Mouse (Mus musculus): ENCODE measurements around the gene Opcml. TPM values are rescaled to one million over a fixed set of nuclear protein-coding genes. Genes with fewer than 3 reads are reported as not detected.
A peak's percentile ranks its signal among the peaks of the same experiment; 100 is the strongest.

Opcml gene
- polyA plus RNA-seq, 1 experiment from 2014 or later, result 88.6 TPM

DNA sequence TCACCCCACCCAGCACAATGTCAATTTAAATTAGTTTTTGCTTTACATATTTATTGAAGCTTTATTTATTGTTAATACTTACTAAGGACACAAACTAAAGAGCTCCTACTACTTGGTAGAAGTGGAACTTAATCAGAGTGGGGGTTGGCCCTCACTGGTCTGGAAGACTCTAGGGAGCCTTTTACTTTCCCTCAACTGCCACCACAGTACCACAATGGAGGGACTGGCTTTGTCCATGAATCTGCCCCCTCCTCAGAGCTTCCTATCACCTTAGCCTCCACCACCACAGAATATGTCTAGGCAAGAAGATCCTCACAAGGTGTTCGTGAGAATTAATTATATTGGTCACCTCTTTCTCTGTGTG is 465.3 kb downstream of the Opcml start:
- Histone ChIP-seq H3K9ac (replicated peaks; ENCODE audit: low read depth, low read length) (no peak overlapping the region), H3K36me3 (ENCODE audit: control insufficient read depth, insufficient read depth) (no peaks in the 10 kb centered on the region), H3K27me3 (replicated peaks; ENCODE audit: control insufficient read depth, insufficient read depth, low read length) (no peaks in the 10 kb centered on the region), H3K4me3 (replicated peaks; ENCODE audit: low read length) (no peak overlapping the region), H3K4me1 (replicated peaks; ENCODE audit: control insufficient read depth, insufficient read depth, low read length) (peaks cover 19% of the 10 kb centered on the region), H3K4me2 (ENCODE audit: low read length) (no peak overlapping the region), H3K27ac (ENCODE audit: low read length) (peak overlapping the region; percentile 28; the same call in 1 of the 2 replicates), H3K9me3 (ENCODE audit: control insufficient read depth, low read length) (no peaks in the 10 kb centered on the region)
- 65% methylated on average over 1 of the region's 1 CpGs for WGBS
- ATAC-seq, result peak; percentile 64

DNA sequence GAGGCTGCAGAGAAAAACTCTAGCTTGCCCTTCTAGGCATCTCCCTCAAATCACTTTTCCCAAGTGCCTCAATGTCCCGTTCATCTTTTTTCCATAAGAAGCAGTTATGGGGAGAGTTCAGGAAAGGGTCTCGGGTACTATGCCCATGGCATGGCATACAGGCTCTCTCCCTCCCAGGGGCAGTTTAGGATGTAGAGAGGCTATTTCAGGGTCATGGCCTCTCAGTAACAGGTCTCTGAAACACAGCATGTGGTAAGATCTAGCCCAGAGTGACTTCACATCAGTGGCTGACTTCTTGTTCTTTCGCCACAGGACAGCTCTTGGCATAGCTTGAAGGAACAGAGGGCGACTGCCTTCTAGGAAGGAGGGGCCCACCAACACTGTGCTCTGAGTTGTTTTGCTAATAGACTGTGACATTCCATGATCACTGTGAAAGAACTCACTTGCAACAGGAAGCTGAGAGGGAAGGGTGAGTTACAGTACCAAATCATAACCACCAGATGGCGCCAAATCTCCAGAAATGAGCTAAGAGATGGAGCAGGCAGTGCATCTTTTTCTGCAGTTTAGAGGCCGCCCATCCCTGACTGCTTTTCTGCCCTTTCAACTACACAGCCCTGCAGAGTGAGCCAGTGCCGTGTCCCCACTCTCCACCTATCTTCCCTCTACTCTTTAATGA is 470.6 kb downstream of the Opcml start:
- no peak overlapping the region for H3K27ac ChIP-seq (ENCODE audit: low read length)
- no peaks in the 10 kb centered on the region for H3K27me3 ChIP-seq (replicated peaks; ENCODE audit: control insufficient read depth, insufficient read depth, low read length)
- 27% methylated on average over 7 of the region's 7 CpGs for WGBS
- peak; percentile 89 for ATAC-seq
- H3K36me3 ChIP-seq (ENCODE audit: control insufficient read depth, insufficient read depth), result no peaks in the 10 kb centered on the region
- no peak overlapping the region for H3K4me3 ChIP-seq (replicated peaks; ENCODE audit: low read length)
- H3K4me2 ChIP-seq (ENCODE audit: low read length), result no peak overlapping the region
- H3K4me1 ChIP-seq (replicated peaks; ENCODE audit: control insufficient read depth, insufficient read depth, low read length), result peaks cover 7% of the 10 kb centered on the region
- no peak overlapping the region for H3K9ac ChIP-seq (replicated peaks; ENCODE audit: low read depth, low read length)
- H3K9me3 ChIP-seq (ENCODE audit: control insufficient read depth, low read length), result no peaks in the 10 kb centered on the region

DNA sequence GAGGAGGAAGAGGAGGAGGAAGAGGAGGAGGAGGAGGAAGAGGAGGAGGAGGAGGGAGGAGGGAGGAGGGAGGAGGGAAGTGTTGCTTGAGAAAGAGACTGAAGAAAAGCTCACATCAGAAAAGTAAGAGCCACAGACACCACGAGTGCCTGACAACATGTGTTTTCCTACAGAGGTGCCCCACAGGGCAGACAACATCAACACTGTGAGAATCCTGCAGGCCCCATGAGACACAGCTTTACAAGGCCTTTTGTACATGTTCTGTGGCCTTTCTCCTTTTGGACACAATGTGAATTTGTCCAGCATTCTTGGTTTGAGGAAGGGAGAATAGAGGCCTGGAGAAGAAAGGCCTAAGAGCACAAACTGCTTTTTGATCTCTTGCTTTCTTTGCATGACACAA is 471.4 kb downstream of the Opcml start:
- 50% methylated on average over 1 of the region's 1 CpGs for WGBS
- H3K27ac ChIP-seq (ENCODE audit: low read length), result no peak overlapping the region
- no peaks in the 10 kb centered on the region for H3K36me3 ChIP-seq (ENCODE audit: control insufficient read depth, insufficient read depth)
- ATAC-seq, result no peak
- no peak overlapping the region for H3K4me2 ChIP-seq (ENCODE audit: low read length)
- H3K4me1 ChIP-seq (replicated peaks; ENCODE audit: control insufficient read depth, insufficient read depth, low read length), result peaks cover 3% of the 10 kb centered on the region; the same call in 1 of the 2 replicates
- no peaks in the 10 kb centered on the region for H3K27me3 ChIP-seq (replicated peaks; ENCODE audit: control insufficient read depth, insufficient read depth, low read length)
- H3K9ac ChIP-seq (replicated peaks; ENCODE audit: low read depth, low read length), result no peak overlapping the region
- no peaks in the 10 kb centered on the region for H3K9me3 ChIP-seq (ENCODE audit: control insufficient read depth, low read length)
- no peak overlapping the region for H3K4me3 ChIP-seq (replicated peaks; ENCODE audit: low read length)

DNA sequence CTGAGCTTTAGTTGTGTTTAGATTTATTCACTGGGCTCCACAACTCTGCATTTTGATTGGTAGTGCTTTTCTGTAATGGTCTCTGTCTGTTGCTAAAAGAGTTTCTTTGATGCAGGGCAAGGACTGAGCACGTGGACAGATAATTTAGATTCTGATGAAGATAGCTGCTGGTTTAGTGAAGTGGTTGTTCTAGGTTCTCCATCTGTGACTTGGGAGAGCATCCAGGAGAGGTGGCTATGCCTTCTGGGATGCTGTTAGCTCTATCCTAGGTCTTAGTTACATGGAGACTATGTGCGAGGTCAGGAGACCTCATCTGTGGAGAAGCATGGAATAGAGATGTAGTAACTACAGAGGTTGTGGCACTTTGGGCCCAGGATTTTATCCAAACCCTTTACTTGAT is 472.3 kb downstream of the Opcml start:
- no peaks in the 10 kb centered on the region for H3K27me3 ChIP-seq (replicated peaks; ENCODE audit: control insufficient read depth, insufficient read depth, low read length)
- H3K4me2 ChIP-seq (ENCODE audit: low read length), result no peak overlapping the region
- H3K9ac ChIP-seq (replicated peaks; ENCODE audit: low read depth, low read length), result no peak overlapping the region
- H3K27ac ChIP-seq (ENCODE audit: low read length), result no peak overlapping the region
- no peaks in the 10 kb centered on the region for H3K36me3 ChIP-seq (ENCODE audit: control insufficient read depth, insufficient read depth)
- no peak overlapping the region for H3K4me3 ChIP-seq (replicated peaks; ENCODE audit: low read length)
- H3K9me3 ChIP-seq (ENCODE audit: control insufficient read depth, low read length), result no peaks in the 10 kb centered on the region
- H3K4me1 ChIP-seq (replicated peaks; ENCODE audit: control insufficient read depth, insufficient read depth, low read length), result peaks cover 3% of the 10 kb centered on the region; the same call in 1 of the 2 replicates
- WGBS, result 65% methylated on average over 2 of the region's 2 CpGs
- no peak for ATAC-seq

DNA sequence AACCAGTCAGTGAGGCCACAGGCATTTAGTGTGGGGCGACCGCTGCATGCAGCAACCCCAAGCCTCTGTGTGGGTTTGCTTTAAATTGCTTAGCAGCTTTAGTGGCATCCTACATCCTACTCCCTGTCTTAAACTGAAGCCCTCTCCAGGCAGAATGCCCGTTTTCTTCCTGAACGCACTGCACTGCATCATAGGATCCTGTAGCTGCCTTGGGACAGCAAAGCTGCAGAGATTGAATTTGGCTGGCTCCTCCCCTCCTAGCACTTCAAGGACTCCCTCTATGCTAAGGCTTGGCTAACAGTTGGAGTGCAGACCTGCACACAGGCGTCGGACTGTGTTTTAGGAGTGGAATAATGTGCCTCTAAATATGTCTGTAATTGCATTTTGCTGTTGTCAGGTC is 474.2 kb downstream of the Opcml start:
- ATAC-seq, result no peak
- no peak overlapping the region for H3K9ac ChIP-seq (replicated peaks; ENCODE audit: low read depth, low read length)
- WGBS, result 46% methylated on average over 6 of the region's 6 CpGs

DNA sequence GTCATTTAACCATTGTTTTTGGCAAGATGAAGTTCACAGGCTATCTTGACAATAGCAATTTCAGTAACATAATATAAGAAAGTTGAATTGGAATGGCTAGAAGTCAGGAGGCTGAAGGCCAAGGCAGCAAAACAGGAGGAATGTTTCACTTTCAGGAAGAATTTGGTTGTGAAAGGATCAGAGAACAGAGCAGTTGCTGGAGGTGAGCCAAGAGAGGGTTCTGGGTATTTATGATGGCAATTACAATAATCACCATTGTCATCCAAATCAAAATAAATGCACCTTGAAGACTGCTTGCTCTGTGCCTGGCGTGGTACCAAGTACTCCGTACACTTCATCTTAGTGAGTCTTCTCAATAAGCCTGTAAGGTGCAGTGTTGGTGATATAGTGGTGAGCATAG is 483.2 kb downstream of the Opcml start:
- WGBS, result 72% methylated on average over 2 of the region's 2 CpGs
- Histone ChIP-seq H3K9ac (replicated peaks; ENCODE audit: low read depth, low read length) (no peak overlapping the region), H3K4me3 (replicated peaks; ENCODE audit: low read length) (no peak overlapping the region), H3K4me2 (ENCODE audit: low read length) (no peak overlapping the region), H3K9me3 (ENCODE audit: control insufficient read depth, low read length) (no peaks in the 10 kb centered on the region), H3K4me1 (replicated peaks; ENCODE audit: control insufficient read depth, insufficient read depth, low read length) (no peaks in the 10 kb centered on the region), H3K27ac (ENCODE audit: low read length) (no peak overlapping the region), H3K27me3 (replicated peaks; ENCODE audit: control insufficient read depth, insufficient read depth, low read length) (no peaks in the 10 kb centered on the region), H3K36me3 (ENCODE audit: control insufficient read depth, insufficient read depth) (no peaks in the 10 kb centered on the region)
- ATAC-seq, result no peak

More for the DNA sequence above, 474.2 kb downstream of the Opcml start:
- Histone ChIP-seq H3K4me2 (ENCODE audit: low read length) (no peak overlapping the region), H3K9me3 (ENCODE audit: control insufficient read depth, low read length) (no peaks in the 10 kb centered on the region), H3K36me3 (ENCODE audit: control insufficient read depth, insufficient read depth) (no peaks in the 10 kb centered on the region), H3K27ac (ENCODE audit: low read length) (no peak overlapping the region), H3K27me3 (replicated peaks; ENCODE audit: control insufficient read depth, insufficient read depth, low read length) (no peaks in the 10 kb centered on the region), H3K4me3 (replicated peaks; ENCODE audit: low read length) (no peak overlapping the region), H3K4me1 (replicated peaks; ENCODE audit: control insufficient read depth, insufficient read depth, low read length) (peaks cover 3% of the 10 kb centered on the region; the same call in 1 of the 2 replicates)

DNA sequence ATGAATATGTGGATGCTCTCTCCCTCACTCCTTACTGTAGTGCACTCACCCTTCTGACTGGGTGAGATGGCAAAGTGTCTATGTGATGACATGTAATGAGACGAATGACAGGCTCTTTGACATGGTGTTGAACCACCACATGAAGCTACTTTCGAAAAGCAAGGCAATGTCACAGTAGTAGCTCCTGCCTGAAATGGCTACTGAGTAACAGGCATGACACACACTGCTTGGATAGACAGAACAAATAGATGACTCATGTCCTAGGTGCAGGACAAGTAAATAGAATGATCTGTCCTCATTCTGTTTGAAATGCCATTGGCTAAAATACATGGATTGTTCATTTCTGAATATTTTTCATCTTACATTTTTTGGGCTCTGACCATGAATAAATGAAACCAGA is 488.0 kb downstream of the Opcml start:
- 93% methylated on average over 2 of the region's 2 CpGs for WGBS
- no peak for ATAC-seq
- Histone ChIP-seq H3K4me3 (replicated peaks; ENCODE audit: low read length) (no peak overlapping the region), H3K27me3 (replicated peaks; ENCODE audit: control insufficient read depth, insufficient read depth, low read length) (no peaks in the 10 kb centered on the region), H3K36me3 (ENCODE audit: control insufficient read depth, insufficient read depth) (no peaks in the 10 kb centered on the region), H3K4me2 (ENCODE audit: low read length) (no peak overlapping the region), H3K4me1 (replicated peaks; ENCODE audit: control insufficient read depth, insufficient read depth, low read length) (no peaks in the 10 kb centered on the region; the same call in 1 of the 2 replicates), H3K9ac (replicated peaks; ENCODE audit: low read depth, low read length) (no peak overlapping the region), H3K27ac (ENCODE audit: low read length) (no peak overlapping the region), H3K9me3 (ENCODE audit: control insufficient read depth, low read length) (no peaks in the 10 kb centered on the region)

DNA sequence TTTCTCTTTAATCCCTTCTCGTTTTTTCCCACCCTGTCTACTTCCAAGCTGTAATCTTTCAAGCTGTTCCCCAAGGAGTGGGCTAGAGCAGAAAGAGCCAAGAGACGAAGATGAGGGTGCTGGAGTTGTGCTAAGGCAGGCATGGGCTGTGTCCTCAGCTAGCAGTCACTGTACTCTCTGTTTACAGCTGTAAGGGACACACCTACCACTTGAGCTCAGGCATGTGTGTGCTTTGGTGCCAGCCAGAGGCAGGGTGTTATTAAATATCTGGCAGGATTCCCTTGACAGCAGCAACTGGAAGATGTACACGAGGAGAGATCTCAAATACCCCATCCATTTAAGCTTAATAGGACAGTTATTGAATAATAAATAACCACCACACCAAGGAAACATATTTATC is 490.4 kb downstream of the Opcml start:
- 49% methylated on average over 3 of the region's 3 CpGs for WGBS
- no peak overlapping the region for H3K4me3 ChIP-seq (replicated peaks; ENCODE audit: low read length)
- H3K36me3 ChIP-seq (ENCODE audit: control insufficient read depth, insufficient read depth), result no peaks in the 10 kb centered on the region
- no peak; the same call in 1 of the 2 replicates for ATAC-seq
- H3K27ac ChIP-seq (ENCODE audit: low read length), result no peak overlapping the region
- H3K4me1 ChIP-seq (replicated peaks; ENCODE audit: control insufficient read depth, insufficient read depth, low read length), result no peaks in the 10 kb centered on the region; the same call in 1 of the 2 replicates
- H3K9me3 ChIP-seq (ENCODE audit: control insufficient read depth, low read length), result no peaks in the 10 kb centered on the region
- no peaks in the 10 kb centered on the region for H3K27me3 ChIP-seq (replicated peaks; ENCODE audit: control insufficient read depth, insufficient read depth, low read length)
- no peak overlapping the region for H3K9ac ChIP-seq (replicated peaks; ENCODE audit: low read depth, low read length)
- no peak overlapping the region for H3K4me2 ChIP-seq (ENCODE audit: low read length)

DNA sequence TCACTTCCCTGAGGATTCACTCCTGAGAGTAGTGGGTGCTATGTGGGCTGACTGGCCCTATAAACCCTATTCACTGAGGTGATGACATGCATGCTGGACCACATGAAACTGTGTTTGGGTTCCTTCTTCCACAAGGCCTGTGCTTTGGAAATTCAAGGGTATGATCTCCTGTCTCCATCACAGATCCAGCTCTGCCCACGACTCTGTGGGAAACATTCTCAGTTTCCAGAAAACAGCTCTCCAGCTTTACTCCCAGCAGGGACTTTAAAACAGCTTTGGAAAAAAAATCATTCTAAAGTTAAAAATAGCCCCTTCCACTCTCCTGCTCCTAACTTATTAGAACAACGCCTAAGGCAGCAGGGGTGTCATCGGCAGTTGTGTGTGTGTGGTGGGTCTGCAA is 491.0 kb downstream of the Opcml start:
- no peak for ATAC-seq
- Histone ChIP-seq H3K27ac (ENCODE audit: low read length) (no peak overlapping the region), H3K4me2 (ENCODE audit: low read length) (no peak overlapping the region), H3K36me3 (ENCODE audit: control insufficient read depth, insufficient read depth) (no peaks in the 10 kb centered on the region), H3K9me3 (ENCODE audit: control insufficient read depth, low read length) (no peaks in the 10 kb centered on the region), H3K9ac (replicated peaks; ENCODE audit: low read depth, low read length) (no peak overlapping the region), H3K27me3 (replicated peaks; ENCODE audit: control insufficient read depth, insufficient read depth, low read length) (no peaks in the 10 kb centered on the region), H3K4me3 (replicated peaks; ENCODE audit: low read length) (no peak overlapping the region), H3K4me1 (replicated peaks; ENCODE audit: control insufficient read depth, insufficient read depth, low read length) (no peaks in the 10 kb centered on the region; the same call in 1 of the 2 replicates)
- WGBS, result 68% methylated on average over 3 of the region's 3 CpGs

DNA sequence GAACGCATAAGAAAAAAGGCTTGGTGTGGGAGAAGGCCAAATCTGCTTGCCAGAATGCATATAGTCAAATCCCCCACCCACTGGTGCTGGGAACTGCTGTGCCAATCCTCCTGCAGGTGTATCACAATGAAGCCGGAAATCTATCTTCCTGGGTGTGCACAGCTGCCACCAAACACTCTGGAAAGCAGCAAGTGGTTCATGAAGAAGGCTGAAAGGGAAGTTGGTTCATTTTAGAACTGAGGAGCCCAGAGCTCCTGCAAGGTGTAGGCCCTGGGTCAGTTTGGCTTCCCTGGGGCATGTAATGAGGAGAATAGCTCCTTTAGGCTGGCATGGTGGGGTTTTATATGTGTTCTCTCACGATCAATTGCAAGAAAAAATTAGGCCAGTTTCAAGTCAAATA is 494.4 kb downstream of the Opcml start:
- no peaks in the 10 kb centered on the region for H3K36me3 ChIP-seq (ENCODE audit: control insufficient read depth, insufficient read depth)
- H3K27ac ChIP-seq (ENCODE audit: low read length), result no peak overlapping the region
- no peak overlapping the region for H3K4me2 ChIP-seq (ENCODE audit: low read length)
- 83% methylated on average over 3 of the region's 3 CpGs for WGBS
- no peak for ATAC-seq
- no peaks in the 10 kb centered on the region for H3K27me3 ChIP-seq (replicated peaks; ENCODE audit: control insufficient read depth, insufficient read depth, low read length)
- no peak overlapping the region for H3K4me3 ChIP-seq (replicated peaks; ENCODE audit: low read length)
- no peaks in the 10 kb centered on the region; the same call in none of the 2 replicates for H3K4me1 ChIP-seq (replicated peaks; ENCODE audit: control insufficient read depth, insufficient read depth, low read length)
- no peaks in the 10 kb centered on the region for H3K9me3 ChIP-seq (ENCODE audit: control insufficient read depth, low read length)
- no peak overlapping the region for H3K9ac ChIP-seq (replicated peaks; ENCODE audit: low read depth, low read length)
